Mouse (Mus musculus): ENCODE measurements around the gene Gpbar1.
"Not testable (repeated sequence)": the region's sequence is repeated elsewhere in the genome, so short reads cannot be mapped to it uniquely, and the experiment has no call there.

The Gpbar1 gene

DNA sequence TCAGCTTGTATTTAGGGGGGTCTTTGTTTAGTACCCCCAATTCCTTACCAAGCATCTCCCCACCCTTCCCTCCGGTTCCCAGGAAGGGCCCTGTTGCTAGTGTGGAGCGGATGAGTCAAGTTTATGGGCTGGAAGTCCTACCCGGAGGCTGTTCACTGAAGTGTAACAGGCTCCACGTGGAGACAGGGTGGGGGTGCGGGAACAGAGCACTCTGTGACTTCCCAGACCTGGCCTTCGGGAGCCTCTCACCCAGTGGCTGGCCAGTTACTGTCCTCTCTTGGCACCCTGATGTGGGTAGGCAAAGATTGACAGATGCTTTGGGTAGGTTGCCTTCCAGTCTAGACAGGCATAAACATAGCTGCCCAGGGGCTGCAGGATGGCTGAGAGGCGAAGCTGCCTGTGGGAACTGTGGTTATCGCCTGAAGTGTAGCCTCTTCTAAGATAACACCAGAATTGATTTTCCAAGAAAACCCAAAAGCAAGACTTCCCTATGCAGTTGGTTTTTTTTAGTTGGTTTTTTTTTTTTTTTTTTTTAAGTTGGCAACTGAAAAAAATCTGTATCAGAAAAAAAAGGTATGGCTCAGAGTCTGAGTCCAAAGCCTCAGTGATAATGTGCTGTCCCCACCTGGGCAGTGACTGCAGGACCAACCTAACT is 340 bp upstream of the Gpbar1 start:
- no peak for DNase-seq (ENCODE audit: low spot score)

DNA sequence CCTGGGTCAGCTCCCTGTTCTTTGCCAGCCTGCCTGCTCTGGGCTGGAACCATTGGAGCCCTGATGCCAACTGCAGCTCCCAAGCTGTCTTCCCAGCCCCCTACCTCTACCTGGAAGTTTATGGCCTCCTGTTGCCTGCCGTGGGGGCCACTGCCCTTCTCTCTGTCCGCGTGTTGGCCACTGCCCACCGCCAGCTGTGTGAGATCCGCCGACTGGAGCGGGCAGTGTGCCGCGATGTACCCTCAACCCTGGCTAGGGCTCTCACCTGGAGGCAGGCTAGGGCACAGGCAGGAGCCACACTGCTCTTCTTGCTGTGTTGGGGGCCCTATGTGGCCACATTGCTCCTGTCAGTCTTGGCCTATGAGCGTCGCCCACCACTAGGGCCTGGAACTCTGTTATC is 638 bp downstream of the Gpbar1 start:
- DNase-seq (ENCODE audit: low spot score): no peak

DNA sequence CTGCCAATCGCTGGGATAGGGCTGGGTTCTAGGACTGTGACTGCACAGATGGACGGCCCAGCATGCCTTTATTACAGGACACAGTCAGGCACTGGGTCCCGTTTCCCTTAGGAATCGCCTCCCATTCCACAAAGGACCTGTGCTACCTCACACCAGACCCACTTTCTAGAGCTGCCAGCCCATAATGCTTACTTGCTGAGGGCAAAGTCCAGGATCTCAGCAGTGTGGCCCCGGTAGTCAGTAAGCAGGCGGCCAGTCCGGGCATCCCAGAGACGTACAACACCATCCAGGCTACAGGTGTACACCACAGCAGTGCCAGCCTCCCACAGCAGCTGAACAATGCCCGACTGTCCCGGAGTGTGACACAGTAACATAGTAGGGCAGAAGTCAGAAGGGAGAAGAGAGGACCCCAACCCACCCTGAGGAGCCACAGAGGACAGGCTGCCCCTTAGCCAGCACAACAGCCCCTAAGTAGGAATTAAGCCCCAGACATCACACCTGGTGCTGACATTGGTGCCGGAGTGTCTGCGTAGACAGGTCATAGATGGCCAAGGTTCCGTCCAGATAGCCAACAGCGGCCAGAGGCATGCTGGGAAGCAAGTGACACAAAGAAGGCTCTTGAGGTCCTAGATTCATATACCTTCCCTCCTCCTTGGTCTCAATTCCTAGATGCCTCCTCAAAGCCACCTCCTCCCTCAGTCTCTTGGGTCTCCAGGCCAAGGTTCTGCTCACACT is 2.4 kb downstream of the Gpbar1 start:
- DNase-seq (ENCODE audit: low spot score): no peak

DNA sequence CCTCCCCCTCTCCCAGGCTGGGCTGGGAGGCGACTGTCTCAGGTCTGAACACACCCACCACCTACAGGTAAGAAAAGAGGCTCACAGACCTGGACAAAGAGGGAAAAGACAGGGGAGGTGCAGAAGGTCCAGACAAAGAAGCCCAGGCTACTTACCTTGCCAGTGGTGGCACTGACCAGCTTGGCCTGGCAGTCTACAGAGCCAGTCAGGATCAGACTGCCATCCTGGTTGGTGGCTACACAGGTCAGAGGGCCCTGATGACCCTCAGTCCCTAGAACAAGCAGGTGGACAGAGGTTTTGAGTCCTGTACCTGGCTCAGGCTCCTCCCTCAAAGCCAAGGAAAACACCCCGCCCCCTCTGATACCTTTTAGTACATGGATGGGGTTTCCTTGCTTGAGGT is 3.0 kb downstream of the Gpbar1 start:
- no peak for DNase-seq (ENCODE audit: low spot score)

DNA sequence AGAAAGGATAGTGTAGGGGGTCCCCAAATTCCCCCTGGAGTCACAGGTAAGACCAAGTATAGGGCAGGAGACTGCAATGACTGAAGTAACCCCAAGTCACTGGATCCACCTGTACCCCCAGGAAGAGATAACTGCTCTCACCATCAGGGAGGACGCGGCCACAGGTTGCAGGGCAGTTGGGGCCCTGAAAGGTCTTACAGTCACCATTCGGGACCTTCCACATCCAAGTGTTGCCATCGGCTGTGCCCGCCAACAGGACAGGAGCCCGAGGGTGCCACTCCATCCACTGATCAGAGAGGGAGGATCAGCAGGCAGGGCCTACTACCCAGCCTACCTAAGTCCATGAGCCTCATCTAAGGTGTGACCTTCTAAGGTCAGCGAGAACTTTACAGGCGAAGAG is 3.5 kb downstream of the Gpbar1 start:
- no peak for DNase-seq (ENCODE audit: low spot score)

DNA sequence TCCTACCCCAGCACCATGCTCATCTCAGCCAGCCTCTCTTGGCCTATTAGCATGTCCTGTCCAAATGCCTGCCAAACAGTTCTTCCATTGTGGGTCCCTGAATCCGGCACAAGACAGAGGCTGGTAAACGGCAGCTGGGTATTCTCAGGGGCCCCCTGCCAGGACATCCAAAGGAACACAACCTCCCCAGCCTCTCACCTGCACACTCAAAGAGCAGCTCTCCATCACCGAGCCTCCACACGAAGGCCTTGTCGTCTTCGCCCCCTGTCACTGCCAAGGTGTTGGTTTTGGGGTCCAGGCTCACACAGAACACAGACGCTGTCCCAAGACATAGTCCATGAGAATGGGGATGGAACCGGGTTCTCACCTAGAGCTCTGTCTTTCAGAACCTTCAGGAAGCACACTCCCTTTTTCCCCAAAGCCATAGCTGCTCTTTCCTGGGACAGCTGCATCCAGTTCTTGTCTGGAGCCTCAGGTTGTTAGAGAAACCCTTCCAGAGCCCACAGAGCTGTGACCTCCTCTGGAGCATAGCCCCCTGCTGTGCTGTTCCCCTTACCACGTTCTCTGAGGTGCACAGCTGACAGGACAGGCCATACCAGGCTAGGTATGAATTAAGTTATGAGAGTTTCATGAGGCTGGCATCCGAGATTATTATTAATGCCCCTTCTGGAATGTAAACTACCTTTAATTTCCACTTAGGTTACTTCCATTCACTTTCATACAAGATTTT is 4.7 kb downstream of the Gpbar1 start:
- no peak for DNase-seq (ENCODE audit: low spot score)

DNA sequence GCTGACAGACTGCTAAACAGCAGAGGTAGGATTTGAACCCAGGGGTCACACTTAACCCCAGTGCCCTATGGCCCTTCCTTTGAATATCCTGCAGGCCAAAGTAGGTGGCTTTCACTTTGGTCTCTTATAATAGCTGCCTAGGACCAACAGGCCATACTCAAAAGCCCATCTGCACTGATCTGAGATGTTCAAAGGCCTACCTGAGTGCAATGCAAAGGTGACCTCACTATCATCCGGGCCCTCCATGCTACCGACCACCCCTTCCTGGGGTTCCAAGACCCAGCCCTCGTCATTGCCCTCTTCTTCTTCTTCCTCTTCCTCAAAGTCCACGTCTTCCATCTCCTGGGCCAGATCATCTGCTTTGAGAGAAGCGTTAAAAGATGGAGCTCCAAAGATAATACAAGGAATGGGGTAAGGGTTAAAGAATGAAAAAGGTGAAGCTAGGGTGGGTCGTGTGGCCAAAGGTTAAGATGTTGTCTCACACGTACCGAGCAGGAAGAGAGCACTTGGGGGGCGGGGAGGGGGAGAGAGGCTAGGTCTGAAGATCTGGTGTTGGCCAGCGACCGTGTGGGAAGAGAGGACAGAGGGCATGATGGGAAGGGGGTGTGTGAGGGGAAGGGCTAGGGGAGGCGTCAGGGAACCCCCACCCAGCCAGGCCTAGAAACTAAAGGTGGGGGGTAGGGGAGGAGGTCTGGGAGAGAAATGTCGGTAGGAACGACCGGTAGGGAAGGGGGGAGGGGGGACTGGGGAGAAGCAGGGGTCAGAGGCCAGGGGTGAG is 5.5 kb downstream of the Gpbar1 start:
- peak; percentile 51 for DNase-seq (ENCODE audit: low spot score)

DNA sequence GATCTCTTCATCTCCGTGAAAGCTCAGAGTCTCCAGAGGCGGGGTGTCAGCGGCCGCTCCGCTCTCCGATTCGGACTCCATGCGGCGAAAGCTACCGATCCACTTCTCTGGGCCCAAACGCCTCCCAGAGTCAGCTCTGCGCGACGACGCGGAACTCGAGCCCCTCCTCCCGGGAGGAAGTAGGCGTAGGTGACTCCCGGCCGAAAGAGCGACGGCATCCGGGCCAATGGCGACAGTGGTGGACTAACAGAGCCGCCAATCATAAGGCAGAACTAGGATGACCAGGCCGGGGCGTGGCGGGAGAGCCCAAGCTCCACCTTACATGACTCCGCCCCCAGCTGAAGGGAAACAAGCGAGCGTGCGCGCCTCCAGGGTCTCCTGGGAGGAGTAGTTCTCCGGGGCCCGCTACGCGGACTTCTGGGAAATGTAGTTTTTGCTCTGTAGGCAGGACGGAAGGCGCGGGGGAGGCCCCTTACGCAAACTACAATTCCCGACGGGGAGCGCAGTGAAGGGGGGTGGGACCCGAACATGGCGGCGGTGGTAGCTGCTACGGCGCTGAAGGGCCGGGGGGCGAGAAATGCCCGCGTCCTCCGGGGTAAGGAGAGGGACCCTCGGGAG is 6.3 kb downstream of the Gpbar1 start, which contains the start of the genes Aamp and Pnkd:
Aamp (minus strand) TSS at position 196 of the 618 bp plus-strand sequence.
Pnkd (plus strand) TSS at position 388 of the 618 bp plus-strand sequence.
- DNase-seq (ENCODE audit: low spot score): peak; percentile 100

DNA sequence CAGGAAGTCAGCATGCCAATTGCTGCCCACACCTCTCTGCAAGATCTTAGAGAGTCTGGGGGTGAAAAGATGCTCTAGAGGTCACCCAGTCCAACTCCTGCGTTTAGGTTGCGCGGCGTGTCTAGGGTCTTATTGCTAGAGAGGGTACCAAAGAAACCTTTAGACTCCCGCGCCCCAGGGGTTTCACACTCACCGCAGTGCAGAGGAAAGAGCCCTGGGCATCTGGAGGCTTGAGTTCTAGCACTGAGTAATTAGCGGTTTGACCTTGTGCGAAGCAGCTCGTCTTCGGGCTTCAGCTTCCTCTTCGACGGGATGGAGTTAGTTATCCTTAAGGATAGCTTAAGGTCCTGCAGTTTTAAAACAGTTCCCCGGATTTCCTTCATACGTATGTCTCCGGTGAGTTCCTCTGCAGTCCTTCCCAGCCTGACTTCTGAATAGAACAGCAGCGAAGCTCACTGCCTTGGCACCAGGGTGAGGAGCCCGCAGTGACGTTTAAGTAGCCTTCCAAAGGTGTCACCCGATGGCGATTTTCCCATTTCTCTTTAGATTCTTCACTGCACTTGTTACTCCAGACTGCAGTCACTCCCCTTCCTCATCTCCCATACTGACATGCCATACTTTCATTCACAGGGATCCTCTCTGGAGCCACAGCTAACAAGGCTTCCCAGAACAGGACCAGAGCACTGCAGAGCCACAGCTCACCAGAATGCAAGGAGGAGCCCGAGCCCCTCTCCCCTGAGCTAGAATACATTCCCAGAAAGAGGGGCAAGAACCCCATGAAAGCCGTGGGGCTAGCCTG is 7.1 kb downstream of the Gpbar1 start:
- no peak for DNase-seq (ENCODE audit: low spot score)

DNA sequence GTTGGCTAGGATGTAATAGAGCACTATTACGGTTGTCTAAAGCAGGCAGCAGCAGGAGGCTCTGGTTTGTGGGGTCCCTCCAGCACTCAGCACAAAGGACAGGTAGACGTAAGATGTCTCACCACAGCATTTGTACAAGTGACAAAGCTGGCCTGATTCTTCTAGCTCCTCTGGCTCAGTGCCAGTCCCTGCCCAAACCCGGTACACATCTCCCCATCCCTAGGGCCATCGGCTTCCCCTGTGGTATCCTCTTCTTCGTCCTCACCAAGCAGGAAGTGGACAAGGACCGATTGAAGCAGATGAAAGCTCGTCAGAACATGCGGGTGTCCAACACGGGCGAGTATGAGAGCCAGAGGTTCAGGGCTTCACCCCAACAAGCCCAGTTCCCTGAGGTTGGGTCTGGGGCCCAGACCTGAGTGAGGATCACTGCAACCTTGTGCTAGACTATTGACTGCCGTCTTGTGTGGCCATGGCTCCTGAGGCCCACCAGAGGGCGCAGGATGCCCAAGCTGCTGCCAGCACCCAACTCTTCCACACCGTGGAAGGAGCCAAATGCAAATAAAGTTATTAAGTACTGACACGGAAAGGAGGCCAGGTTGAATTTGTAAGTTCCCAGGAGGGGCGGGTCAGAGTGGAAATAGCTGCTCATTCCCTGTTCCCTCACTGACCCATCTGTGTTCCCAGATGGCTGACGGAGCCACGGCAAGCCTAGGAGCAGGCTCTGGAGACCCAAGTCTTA is 8.7 kb downstream of the Gpbar1 start:
- not testable (repeated sequence) for DNase-seq (ENCODE audit: low spot score)

DNA sequence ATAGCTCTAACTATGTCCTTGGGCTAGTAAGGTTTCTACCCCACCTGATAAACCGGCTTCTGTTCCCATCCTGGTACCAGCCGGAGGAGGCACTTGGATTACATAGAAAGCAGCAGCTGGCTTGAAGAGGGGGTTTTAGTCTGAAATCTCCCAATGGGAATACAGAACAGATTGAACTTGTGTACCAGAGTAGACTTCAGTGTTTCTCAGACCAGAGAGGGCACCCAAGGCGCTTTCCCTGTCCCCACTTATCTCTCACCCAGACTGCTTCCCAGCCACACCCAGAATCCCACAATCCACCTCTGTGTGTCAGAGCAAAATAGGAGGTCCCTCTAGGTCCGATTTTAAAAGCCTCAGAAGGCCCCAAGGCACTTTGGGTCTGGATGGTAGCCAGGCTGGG is 10.0 kb downstream of the Gpbar1 start:
- no peak for DNase-seq (ENCODE audit: low spot score)

DNA sequence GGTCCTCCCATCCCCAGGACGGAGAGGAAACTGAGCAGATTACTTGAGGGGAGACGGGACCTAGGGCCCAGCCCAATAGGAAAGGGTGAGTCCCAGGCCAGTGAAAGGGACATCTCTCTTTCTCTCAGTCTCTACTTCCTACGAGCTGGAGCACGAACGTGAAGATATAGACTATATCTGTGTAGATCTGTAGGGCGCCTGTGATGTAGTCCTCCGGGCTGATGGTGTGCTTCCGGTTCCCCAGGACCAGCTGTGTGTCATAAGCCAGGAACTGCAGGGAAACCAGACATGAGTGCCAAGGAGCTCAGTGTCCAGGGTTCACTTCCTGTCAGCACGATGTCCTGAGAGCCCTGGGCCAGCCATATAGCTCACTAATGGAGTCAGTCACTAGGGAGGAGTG is 10.9 kb downstream of the Gpbar1 start:
- DNase-seq (ENCODE audit: low spot score): no peak

DNA sequence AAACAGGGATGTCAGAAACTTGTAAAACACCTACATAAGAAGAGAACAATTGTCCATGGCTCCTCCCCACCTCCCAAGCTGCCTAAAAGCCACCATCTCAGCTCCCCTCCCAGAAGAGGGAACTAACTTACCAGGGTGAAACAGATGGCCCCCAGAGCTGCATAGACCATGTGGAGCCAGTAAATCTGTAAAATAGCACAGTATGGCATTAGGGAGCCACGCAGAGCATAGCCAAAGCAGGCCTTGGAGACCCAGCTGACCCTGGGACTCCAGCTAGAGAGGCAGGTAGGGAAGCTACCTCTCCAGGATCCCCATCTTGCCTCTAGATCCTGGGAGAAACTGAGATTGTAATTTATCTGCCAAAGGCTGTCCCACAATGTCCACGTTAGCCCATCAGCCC is 11.4 kb downstream of the Gpbar1 start:
- no peak for DNase-seq (ENCODE audit: low spot score)

DNA sequence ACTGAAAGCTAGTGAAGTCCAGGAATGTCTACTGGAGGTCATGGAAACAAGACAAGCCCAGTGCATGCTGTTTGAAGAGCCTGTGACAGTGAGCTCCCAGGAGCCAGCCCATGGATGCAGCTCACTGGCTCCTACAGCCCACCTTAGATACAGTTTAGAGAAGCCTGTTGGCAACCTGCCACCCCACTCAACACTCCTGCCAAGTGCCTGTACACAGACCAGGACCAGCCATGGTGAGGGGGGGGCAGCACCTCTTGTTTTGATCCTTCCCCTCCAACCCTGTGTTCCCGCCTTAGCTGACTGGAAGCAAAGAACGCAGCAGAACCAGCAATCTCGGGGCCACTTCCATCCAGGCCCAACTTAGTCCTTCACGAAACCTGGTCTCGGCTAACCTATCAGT is 11.8 kb downstream of the Gpbar1 start:
- no peak for DNase-seq (ENCODE audit: low spot score)

DNA sequence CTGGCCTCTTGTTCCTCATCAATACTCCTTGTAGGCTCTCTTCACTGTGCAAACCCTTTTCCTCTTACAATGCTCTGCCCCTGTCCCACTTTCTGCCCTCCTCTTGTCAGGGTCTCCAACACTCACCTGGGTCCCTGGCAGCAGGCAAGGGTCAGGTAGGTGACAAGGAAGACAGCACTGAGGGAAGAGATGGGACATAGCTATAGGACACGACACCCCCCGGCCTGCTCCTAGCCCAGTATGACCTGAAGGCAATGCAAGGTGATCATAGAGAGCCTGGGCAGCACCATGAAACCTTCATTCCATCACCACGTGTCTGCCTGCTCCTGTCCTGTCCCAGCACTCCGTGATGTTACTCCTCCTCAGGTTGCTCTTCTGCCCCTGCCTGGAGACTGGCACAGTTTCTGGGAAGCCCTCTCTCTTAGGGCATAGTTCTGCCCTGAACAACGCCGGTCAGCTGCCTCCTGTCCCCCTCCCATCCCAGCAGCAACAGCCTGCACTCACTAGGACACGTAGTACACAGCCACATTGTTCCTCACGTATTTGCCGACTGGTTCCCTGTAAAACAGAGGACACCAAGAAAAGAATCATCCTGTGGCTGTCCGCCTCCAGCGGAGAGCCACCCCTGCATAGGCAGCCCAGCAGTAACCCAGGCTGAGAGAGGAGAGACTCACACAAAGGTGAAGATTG is 14.1 kb downstream of the Gpbar1 start:
- no peak for DNase-seq (ENCODE audit: low spot score)

DNA sequence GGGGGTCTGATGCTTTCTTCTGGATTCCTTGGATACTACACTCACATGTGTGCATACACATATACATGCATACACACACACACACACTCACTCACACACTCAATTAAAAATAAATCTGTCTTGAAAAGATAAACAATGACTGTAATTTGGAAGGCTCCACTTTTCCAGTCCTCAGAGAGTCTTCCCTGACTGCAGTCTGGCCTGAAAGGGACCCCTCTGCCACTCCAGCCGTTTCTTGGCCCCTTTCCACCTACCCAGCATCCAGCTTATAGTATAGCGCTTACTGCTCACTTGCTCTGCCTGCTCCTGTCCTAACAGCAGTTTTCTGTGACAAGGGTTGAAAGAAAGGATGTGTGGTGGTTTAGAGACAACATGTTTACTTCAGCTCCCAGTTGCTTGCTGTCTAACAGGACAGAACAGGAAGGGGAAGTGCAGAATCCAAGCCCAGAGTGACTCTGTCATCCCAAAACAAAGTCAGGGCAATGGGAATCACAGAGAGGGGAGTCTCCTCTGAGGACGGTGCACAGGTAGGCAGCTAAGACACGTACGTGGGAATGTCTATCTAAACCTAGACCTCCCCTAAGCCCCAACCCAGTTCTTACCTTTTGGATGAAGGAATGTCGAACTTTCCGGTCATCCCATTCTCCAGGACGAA is 15.1 kb downstream of the Gpbar1 start:
- DNase-seq (ENCODE audit: low spot score): no peak

DNA sequence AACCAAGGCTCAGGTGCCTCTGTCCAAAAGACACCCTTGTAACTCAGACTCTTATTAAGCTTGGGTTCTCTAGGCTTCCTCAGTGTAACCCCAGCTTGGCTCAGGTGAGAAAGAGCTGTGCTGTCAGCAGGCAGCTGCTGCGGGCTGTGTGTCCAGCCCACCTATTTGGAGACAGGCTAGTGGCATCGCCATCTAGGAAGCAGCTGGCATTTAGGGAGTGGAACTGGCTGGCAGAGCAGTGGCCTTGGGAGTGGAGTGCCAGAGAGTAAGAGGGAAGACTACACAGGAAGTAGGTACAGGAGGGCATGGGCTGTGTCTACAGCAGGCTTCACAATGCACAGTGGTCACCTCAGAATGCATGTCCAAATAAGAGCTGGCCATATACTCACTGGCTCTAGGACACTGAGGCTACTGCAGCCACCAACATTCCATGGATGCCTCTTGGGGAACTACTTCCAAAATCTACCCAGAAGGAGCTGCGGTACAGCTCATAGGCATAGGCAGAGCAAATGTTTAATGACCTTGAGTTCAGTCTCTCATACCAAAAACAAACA is 15.8 kb downstream of the Gpbar1 start:
- DNase-seq (ENCODE audit: low spot score): no peak

DNA sequence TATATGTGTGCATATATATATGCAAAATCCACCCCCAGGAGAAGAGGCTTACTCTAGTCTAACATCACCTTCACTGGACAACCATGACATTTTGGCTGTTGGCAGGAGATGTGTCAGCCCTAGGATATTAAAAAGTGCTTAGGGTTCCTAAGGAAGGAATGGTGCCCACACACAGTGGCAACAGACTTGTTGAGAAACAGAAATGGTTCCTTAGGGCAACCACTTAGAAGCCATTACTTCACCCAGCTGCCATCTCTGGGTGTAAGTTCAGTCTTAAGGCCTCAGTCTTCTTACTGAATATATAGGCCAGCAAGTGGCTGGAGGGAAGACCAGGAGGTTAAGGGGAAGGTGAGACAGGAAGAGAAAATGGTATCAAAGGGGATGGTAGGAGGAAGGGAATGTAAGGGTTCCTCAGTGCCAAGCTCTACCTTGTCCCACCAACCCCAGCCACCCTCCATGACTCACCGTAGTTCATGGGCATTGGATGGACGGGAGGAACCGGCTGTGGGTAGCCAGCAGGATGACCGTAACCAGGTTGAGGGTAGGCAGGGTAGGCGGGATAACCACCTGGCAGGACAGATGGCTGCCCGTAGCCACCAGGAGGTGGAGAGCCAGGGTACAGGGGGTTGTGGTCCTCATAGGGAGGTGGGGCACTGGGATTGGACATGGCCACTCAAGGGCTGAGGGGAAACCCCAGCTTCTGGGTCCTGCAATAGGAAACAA is 16.5 kb downstream of the Gpbar1 start:
- DNase-seq (ENCODE audit: low spot score): no peak

All from T-cell, adult 2 months (primary cell).